Mouse (Mus musculus) heart, embryonic 12.5 days (tissue): ENCODE data around the gene Srsf3. TPM values are rescaled to one million over a fixed set of nuclear protein-coding genes. Genes with fewer than 3 reads are reported as not detected.

Experiments
- ATAC-seq: fragments of 200-750 bp; cut with Nextera tagmentation; 2 replicates; pipeline ENCODE4 v1.8.0; 2017; ENCODE audit warnings: moderate TSS enrichment, moderate library complexity; ENCODE audit not compliant: insufficient number of reproducible peaks, low FRiP score
- H3K27ac ChIP-seq: fragments of 300-500 bp; sonication (generic); 2 replicates; pipeline ENCODE4 v1.5.1; 2016; ENCODE audit warnings: mild to moderate bottlenecking, moderate library complexity; ENCODE audit not compliant: poor library complexity, severe bottlenecking
- H3K27me3 ChIP-seq: fragments of 300-500 bp; sonication (generic); replicated peaks from 2 replicates; pipeline ENCODE4 v1.6.1; 2016; ENCODE audit warnings: mild to moderate bottlenecking, moderate library complexity
- H3K36me3 ChIP-seq: fragments of 300-500 bp; sonication (generic); 2 replicates; pipeline ENCODE4 v1.6.1; 2016; ENCODE audit warnings: mild to moderate bottlenecking, moderate library complexity
- H3K4me1 ChIP-seq: fragments of 300-500 bp; sonication (generic); replicated peaks from 2 replicates; pipeline ENCODE4 v1.6.1; 2016; ENCODE audit warnings: mild to moderate bottlenecking
- H3K4me2 ChIP-seq: fragments of 300-500 bp; sonication (generic); 2 replicates; pipeline ENCODE4 v1.6.1; 2016; ENCODE audit warnings: mild to moderate bottlenecking, moderate library complexity
- H3K4me3 ChIP-seq: fragments of 300-500 bp; sonication (generic); 2 replicates; pipeline ENCODE4 v1.5.1; 2016; ENCODE audit warnings: mild to moderate bottlenecking
- H3K9ac ChIP-seq: fragments of 300-500 bp; sonication (generic); 2 replicates; pipeline ENCODE4 v1.6.1; 2016; ENCODE audit warnings: mild to moderate bottlenecking, moderate library complexity
- H3K9me3 ChIP-seq: fragments of 300-500 bp; sonication (generic); replicated peaks from 2 replicates; pipeline ENCODE4 v1.6.1; 2016; ENCODE audit warnings: mild to moderate bottlenecking, moderate library complexity
- WGBS: fragments of 180-500 bp; shearing (Covaris S2); methylation state at CpG from one replicate; pipeline ENCODE4 v1.1.7; 2016; 5-methylcytosine and 5-hydroxymethylcytosine counted together
- polyA plus RNA-seq: library from polyadenylated mRNA; unstranded; fragments of >200 nt; fragmentation: Nextera tagmentation; extraction: Ambion mirVana; gene quantifications from 2 replicates; pipeline ENCODE4 v1.2.1, GENCODE M21; 2016

Gene Srsf3
- polyA plus RNA-seq, 1 experiment from 2014 or later, result 406 TPM

- Histone ChIP-seq H3K36me3 (no peaks in the 10 kb centered on the region), H3K27me3 (no peaks in the 10 kb centered on the region), H3K4me2 (0 out of 2 replicates have a peak overlapping the region, but pooled peaks have one; percentile 13), H3K4me3 (no peak overlapping the region), H3K9me3 (no peaks in the 10 kb centered on the region), H3K4me1 (peaks cover 49% of the 10 kb centered on the region), H3K9ac (no peak overlapping the region), H3K27ac (no peak overlapping the region)
- ATAC-seq, result no peak
- 15% methylated on average over 8 of the region's 8 CpGs for WGBS
Measured at GRCm38 (mm10) chr17:29056699-29057151, 24.3 kb downstream of the Srsf3 start.

GRCm38 (mm10) chr17:29057361-29057890 lies 25.0 kb downstream of the Srsf3 start:
- H3K36me3 ChIP-seq, result no peaks in the 10 kb centered on the region
- H3K4me2 ChIP-seq, result no peak overlapping the region
- WGBS, result 80% methylated on average over 11 of the region's 11 CpGs
- H3K4me3 ChIP-seq, result no peak overlapping the region
- H3K27ac ChIP-seq, result no peak overlapping the region
- no peaks in the 10 kb centered on the region for H3K9me3 ChIP-seq
- peaks cover 56% of the 10 kb centered on the region for H3K4me1 ChIP-seq
- no peak overlapping the region for H3K9ac ChIP-seq
- ATAC-seq, result no peak
- no peaks in the 10 kb centered on the region for H3K27me3 ChIP-seq

GRCm38 (mm10) chr17:29057961-29058360 lies 25.5 kb downstream of the Srsf3 start:
- ATAC-seq, result no peak
- Histone ChIP-seq H3K4me2 (no peak overlapping the region), H3K9ac (no peak overlapping the region), H3K36me3 (no peaks in the 10 kb centered on the region), H3K27me3 (no peaks in the 10 kb centered on the region), H3K4me1 (peaks cover 61% of the 10 kb centered on the region), H3K4me3 (no peak overlapping the region), H3K27ac (no peak overlapping the region), H3K9me3 (no peaks in the 10 kb centered on the region)
- WGBS, result 56% methylated on average over 10 of the region's 10 CpGs

GRCm38 (mm10) chr17:29058487-29058886 lies 26.1 kb downstream of the Srsf3 start:
- H3K27ac ChIP-seq, result no peak overlapping the region
- no peak overlapping the region for H3K9ac ChIP-seq
- ATAC-seq, result no peak
- no peak overlapping the region for H3K4me3 ChIP-seq
- H3K36me3 ChIP-seq, result no peaks in the 10 kb centered on the region
- H3K4me1 ChIP-seq, result peaks cover 66% of the 10 kb centered on the region
- 51% methylated on average over 8 of the region's 8 CpGs for WGBS
- H3K27me3 ChIP-seq, result no peaks in the 10 kb centered on the region
- no peaks in the 10 kb centered on the region for H3K9me3 ChIP-seq
- H3K4me2 ChIP-seq, result no peak overlapping the region

- Histone ChIP-seq H3K4me2 (no peak overlapping the region), H3K27ac (no peak overlapping the region), H3K27me3 (no peaks in the 10 kb centered on the region), H3K4me1 (peaks cover 71% of the 10 kb centered on the region), H3K36me3 (no peaks in the 10 kb centered on the region), H3K9ac (no peak overlapping the region), H3K9me3 (no peaks in the 10 kb centered on the region), H3K4me3 (no peak overlapping the region)
- WGBS, result 79% methylated on average over 3 of the region's 3 CpGs
- ATAC-seq, result no peak
Measured at GRCm38 (mm10) chr17:29059581-29059980, 27.2 kb downstream of the Srsf3 start.

GRCm38 (mm10) chr17:29060946-29061345 lies 28.5 kb downstream of the Srsf3 start:
- no peaks in the 10 kb centered on the region for H3K27me3 ChIP-seq
- WGBS, result 83% methylated on average over 9 of the region's 9 CpGs
- no peaks in the 10 kb centered on the region for H3K9me3 ChIP-seq
- ATAC-seq, result no peak
- H3K4me3 ChIP-seq, result no peak overlapping the region
- no peaks in the 10 kb centered on the region for H3K36me3 ChIP-seq
- no peak overlapping the region for H3K27ac ChIP-seq
- no peak overlapping the region for H3K4me2 ChIP-seq
- H3K9ac ChIP-seq, result no peak overlapping the region
- peaks cover 65% of the 10 kb centered on the region for H3K4me1 ChIP-seq

- no peak overlapping the region for H3K4me3 ChIP-seq
- no peaks in the 10 kb centered on the region for H3K9me3 ChIP-seq
- no peaks in the 10 kb centered on the region for H3K27me3 ChIP-seq
- peak overlapping the region; percentile 22; the same call in 1 of the 2 replicates for H3K4me2 ChIP-seq
- peak overlapping the region; percentile 60 for H3K27ac ChIP-seq
- H3K4me1 ChIP-seq, result peaks cover 54% of the 10 kb centered on the region
- H3K9ac ChIP-seq, result 0 out of 2 replicates have a peak overlapping the region, but pooled peaks have one; percentile 49
- 34% methylated on average over 13 of the region's 13 CpGs for WGBS
- no peaks in the 10 kb centered on the region for H3K36me3 ChIP-seq
- ATAC-seq, result no peak
Measured at GRCm38 (mm10) chr17:29062119-29063035, 29.9 kb downstream of the Srsf3 start.

- no peak for ATAC-seq
- 0 out of 2 replicates have a peak overlapping the region, but pooled peaks have one; percentile 49 for H3K9ac ChIP-seq
- H3K27ac ChIP-seq, result no peak overlapping the region
- no peak overlapping the region for H3K4me3 ChIP-seq
- WGBS, result 40% methylated on average over 8 of the region's 8 CpGs
- H3K36me3 ChIP-seq, result no peaks in the 10 kb centered on the region
- no peaks in the 10 kb centered on the region for H3K27me3 ChIP-seq
- H3K4me1 ChIP-seq, result peaks cover 48% of the 10 kb centered on the region
- H3K4me2 ChIP-seq, result no peak overlapping the region
- no peaks in the 10 kb centered on the region for H3K9me3 ChIP-seq
Measured at GRCm38 (mm10) chr17:29063121-29063987, 30.9 kb downstream of the Srsf3 start.

GRCm38 (mm10) chr17:29063988-29064285 lies 31.5 kb downstream of the Srsf3 start:
- 74% methylated on average over 2 of the region's 2 CpGs for WGBS
- Histone ChIP-seq H3K9me3 (no peaks in the 10 kb centered on the region), H3K27me3 (no peaks in the 10 kb centered on the region), H3K36me3 (no peaks in the 10 kb centered on the region), H3K27ac (no peak overlapping the region), H3K4me1 (peaks cover 48% of the 10 kb centered on the region), H3K4me2 (no peak overlapping the region), H3K9ac (no peak overlapping the region), H3K4me3 (no peak overlapping the region)
- no peak for ATAC-seq

GRCm38 (mm10) chr17:29065245-29065940 lies 33.0 kb downstream of the Srsf3 start:
- H3K36me3 ChIP-seq, result no peaks in the 10 kb centered on the region
- no peaks in the 10 kb centered on the region for H3K9me3 ChIP-seq
- ATAC-seq, result no peak
- no peaks in the 10 kb centered on the region for H3K27me3 ChIP-seq
- H3K27ac ChIP-seq, result no peak overlapping the region
- H3K4me1 ChIP-seq, result peaks cover 48% of the 10 kb centered on the region
- 79% methylated on average over 21 of the region's 21 CpGs for WGBS
- no peak overlapping the region for H3K4me2 ChIP-seq
- no peak overlapping the region for H3K4me3 ChIP-seq
- no peak overlapping the region for H3K9ac ChIP-seq
